Mouse (Mus musculus) bone marrow, adult 2 months (tissue): ENCODE data around the gene Mypn.

Experiments
- CTCF ChIP-seq: fragments of 200-500 bp; IDR thresholded peaks from 2 replicates; pipeline ENCODE4 v1.5.1; 2011; ENCODE audit warnings: low read length, control low read depth; ENCODE audit not compliant: control insufficient read depth, insufficient read depth
- POLR2A ChIP-seq: fragments of 200-500 bp; IDR thresholded peaks from 2 replicates; pipeline ENCODE4 v1.6.1; 2011; ENCODE audit warnings: low read depth, mild to moderate bottlenecking, control low read depth, low read length, borderline replicate concordance; ENCODE audit not compliant: control insufficient read depth

GRCm38 (mm10) chr10:63156351-63156750 is 47.4 kb downstream of the Mypn start:
- TF ChIP-seq CTCF, result no peak
- no peak for TF ChIP-seq POLR2A
